Mouse (Mus musculus) thymus, postnatal 36 days (tissue): Measurements from ENCODE around the gene Ggt5.

Experiments used
- DNase-seq, 2 experiments: peaks; one replicate each; pipeline ENCODE4 v3.0.0; 2022; ENCODE audit warnings: mixed read lengths in 2 of 2

Gene Ggt5

DNA sequence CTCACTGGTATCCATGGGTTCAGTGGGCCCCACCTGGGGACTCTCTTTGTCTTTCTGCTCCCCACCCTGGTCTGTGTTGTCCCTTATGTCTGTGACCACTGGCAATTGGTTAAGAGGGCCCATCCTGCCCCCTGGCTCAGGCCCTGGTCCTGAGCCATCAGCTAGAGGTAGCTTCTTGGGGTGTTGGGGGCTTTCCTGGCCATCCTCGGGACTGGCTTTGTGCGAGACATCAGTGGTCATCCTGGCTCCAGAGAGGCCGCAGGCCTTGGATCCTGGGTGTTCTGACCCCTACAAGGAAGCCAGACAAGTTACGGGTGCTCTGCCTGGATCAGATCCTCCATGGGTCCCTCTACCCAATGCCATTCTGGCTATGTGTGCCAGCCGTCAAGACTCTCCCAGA lies 68.0 kb downstream of the Ggt5 start:
- no peak for DNase-seq

DNA sequence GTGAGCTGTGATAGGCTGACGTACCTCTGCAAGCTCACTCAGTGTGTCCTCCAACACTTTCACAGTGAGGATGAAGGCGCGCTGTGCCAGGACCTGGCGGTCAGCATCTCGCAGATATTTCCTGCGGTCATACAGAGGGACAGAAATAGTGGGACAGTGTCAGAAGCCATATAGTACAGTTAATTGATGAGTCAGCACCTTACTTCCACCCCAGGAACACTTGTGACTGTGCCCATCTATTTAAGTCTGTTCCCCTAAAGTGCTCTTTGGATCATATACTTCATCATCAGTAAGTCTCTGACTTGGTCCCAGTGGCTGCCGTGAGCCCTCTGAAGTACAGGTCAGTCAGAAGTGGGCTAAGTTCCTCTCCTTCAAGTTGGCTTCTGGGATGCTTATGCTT lies 68.6 kb downstream of the Ggt5 start:
- no peak for DNase-seq

GRCm38 (mm10) chr10:75661381-75661780 lies 72.2 kb downstream of the Ggt5 start:
- no peak for DNase-seq

DNA sequence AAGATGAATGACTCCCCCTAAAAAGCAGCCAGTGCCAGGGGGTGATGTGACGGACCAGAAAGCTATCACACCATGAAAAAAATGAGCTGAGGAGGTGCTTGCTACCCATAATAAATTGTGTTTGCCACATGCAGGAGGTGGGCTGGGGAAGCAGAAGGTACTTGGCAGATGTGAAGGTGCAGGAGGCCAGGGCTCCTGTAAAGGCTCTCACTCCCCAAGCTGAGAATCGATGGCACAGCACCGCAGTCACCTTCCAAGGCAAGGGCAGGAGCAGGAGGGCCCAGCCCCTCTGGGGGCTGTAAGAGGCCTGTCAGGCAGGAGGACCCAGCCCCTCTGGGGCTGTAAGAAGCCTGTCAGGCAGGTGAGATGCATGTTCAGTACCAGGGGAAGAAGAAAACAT lies 72.7 kb downstream of the Ggt5 start:
- no peak for DNase-seq

DNA sequence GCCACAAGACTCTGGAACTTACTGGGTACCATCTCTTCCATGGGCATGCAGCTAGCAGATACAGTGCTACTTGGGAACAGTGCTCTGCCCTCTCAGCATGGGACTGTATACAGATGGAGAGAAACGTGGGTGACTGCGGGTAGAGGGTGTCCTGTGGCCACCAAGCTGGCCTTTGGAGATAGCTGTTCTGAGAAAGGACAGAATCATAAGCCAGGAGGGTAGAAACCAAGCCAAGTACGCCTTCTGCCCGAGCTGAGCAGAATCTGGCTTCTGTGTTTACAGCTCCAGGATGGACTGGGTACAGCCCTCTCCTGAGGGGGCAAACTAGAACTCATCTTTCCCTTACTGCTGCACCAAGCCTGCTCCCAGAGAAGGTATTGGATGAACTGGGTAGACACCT lies 73.4 kb downstream of the Ggt5 start:
- no peak for DNase-seq

GRCm38 (mm10) chr10:75664673-75665270 lies 75.6 kb downstream of the Ggt5 start:
- DNase-seq, result no peak

DNA sequence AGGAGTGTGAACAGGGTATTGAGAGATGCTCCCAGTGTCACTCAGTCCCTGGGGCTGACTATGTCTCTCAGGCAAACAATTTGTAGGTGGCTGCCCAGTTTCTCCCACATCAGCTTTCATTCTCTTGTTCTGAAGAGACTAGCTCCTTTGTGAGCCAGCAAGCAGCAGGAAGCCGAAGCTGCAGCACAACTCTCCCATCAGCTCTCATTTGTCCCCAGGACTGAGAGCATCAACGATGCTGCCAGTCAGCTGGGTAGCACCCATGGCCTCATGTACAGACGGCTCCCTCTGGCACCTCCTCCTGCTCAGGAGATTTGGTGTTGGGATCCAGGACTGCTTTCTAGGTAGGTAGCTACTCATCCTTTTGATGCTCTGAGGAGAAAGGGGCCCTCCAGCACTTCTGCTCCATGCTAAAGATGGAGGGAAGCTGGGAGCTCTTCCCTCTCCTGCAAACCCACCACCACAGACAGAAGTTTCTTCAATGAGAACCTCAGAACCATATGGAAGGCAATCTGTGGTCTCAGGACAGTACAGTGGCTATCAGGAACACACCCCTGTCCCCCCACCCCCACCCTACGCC lies 77.4 kb downstream of the Ggt5 start:
- DNase-seq, result peak; percentile 18 to 29
